Mouse (Mus musculus) spleen, postnatal 14 days (tissue): ENCODE data around the gene Neo1.
A peak's percentile ranks its signal among the peaks of the same experiment; 100 is the strongest.
"Not testable (repeated sequence)": the region's sequence is repeated elsewhere in the genome, so short reads cannot be mapped to it uniquely, and the experiment has no call there.

Experiments used
- DNase-seq, 2 experiments: peaks; one replicate each; pipeline ENCODE4 v3.0.0; 2021 to 2022; ENCODE audit warnings: low spot score in 2 of 2

The Neo1 gene

DNA sequence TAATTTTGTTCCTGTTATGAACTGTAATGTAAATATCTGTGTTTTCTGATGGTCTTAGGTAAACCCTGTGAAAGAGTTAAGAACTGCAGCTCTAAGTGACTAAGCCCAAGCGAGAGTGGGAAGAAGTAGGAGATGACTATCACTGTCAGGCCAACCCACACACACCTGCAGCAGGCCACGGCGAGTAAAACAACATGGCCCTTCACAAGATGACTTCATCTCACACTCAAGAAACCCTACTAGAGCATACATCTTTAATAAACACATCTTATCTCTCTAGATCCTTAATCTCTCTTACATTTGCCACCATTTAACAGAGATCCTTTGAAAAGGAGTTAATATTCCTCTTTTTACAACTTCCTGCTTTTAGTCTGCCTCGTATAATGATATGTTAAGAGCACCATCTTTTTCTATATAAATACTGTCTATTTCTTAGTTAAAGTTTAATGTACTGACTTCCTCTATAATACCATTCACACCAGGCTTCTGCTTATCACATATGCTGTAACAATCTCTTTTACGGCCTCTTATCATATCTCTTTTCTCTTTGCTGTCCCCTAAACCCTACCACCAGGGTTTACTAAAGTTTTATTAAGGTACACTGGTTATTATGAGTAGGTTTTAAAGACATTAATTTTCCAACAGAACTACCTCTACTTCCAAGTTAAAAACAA lies 46.8 kb downstream of the Neo1 start:
- no peak for DNase-seq

- no peak for DNase-seq
These were observed 57.2 kb downstream of the Neo1 start for GRCm38 (mm10) chr9:58979034-58979433.

DNA sequence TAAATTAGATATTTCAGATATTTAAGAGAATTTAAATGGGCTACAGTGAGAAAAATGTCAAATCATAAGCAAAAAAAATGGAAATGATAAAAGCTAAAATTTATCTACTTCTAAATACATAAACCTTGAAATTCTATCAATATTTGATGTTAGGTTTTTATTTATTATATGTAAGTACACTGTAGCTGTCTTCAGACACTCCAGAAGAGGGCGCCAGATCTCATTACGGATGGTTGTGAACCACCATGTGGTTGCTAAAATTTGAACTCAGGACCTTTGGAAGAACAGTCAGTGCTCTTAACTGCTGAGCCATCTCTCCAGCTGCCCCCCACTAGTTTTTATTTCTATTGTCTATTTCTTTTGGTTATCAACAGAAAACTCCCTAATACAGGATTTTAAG lies 65.1 kb downstream of the Neo1 start:
- not testable (repeated sequence) for DNase-seq

GRCm38 (mm10) chr9:58967371-58967770 lies 68.9 kb downstream of the Neo1 start:
- no peak for DNase-seq

- no peak for DNase-seq
These were observed 80.7 kb downstream of the Neo1 start for GRCm38 (mm10) chr9:58955507-58955906.

DNA sequence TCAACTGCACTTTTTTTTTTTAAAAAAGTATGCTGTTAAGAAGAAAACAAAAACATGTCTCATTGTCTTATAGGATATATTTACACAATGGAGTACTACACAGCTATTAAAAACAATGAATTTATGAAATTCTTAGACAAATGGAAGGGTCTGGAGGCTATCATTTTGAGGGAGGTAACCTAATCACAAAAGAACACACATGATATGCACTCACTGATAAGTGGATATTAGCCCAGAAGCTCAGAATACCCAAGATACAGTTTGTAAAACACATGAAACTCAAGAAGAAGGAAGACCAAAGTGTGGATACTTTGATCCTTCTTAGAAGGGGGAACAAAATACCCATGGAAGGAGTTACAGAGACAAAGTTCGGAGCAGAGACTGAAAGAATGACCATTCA lies 90.3 kb downstream of the Neo1 start:
- DNase-seq: not testable (repeated sequence)

- DNase-seq: no peak
These were observed 101.5 kb downstream of the Neo1 start for GRCm38 (mm10) chr9:58934776-58935175.

GRCm38 (mm10) chr9:58928103-58928502 lies 108.1 kb downstream of the Neo1 start:
- DNase-seq: peak in 1 of 2 experiments; percentile 6

GRCm38 (mm10) chr9:58902869-58903585 lies 133.2 kb downstream of the Neo1 start:
- DNase-seq: peak in 1 of 2 experiments; percentile 32

GRCm38 (mm10) chr9:58899602-58900001 lies 136.6 kb downstream of the Neo1 start:
- no peak for DNase-seq

- no peak for DNase-seq
These were observed 144.2 kb downstream of the Neo1 start for GRCm38 (mm10) chr9:58891840-58892640.

GRCm38 (mm10) chr9:58890893-58891292 lies 145.3 kb downstream of the Neo1 start:
- DNase-seq: no peak

- no peak for DNase-seq
These were observed 146.3 kb downstream of the Neo1 start for GRCm38 (mm10) chr9:58889782-58890448.

GRCm38 (mm10) chr9:58882686-58883085 lies 153.6 kb downstream of the Neo1 start:
- DNase-seq: no peak

DNA sequence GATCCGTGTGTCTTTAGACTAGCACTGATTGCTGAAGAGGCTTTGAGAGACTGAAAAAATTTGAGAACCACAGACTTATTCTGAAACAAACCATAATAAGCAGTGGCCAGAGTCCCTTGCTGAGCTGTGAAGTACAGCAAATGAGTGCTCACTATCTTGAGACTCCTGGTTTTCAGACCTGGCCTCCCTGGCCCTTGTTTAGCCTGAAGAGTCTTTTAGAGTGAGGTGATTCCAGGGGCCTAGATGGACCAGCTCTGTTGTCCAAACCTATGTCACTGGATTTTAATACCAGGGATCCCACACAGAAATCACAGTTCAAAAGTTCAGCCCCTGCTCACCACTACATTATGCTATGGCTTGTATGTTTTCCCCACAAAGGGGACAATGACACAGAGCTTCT lies 156.4 kb downstream of the Neo1 start:
- no peak for DNase-seq

DNA sequence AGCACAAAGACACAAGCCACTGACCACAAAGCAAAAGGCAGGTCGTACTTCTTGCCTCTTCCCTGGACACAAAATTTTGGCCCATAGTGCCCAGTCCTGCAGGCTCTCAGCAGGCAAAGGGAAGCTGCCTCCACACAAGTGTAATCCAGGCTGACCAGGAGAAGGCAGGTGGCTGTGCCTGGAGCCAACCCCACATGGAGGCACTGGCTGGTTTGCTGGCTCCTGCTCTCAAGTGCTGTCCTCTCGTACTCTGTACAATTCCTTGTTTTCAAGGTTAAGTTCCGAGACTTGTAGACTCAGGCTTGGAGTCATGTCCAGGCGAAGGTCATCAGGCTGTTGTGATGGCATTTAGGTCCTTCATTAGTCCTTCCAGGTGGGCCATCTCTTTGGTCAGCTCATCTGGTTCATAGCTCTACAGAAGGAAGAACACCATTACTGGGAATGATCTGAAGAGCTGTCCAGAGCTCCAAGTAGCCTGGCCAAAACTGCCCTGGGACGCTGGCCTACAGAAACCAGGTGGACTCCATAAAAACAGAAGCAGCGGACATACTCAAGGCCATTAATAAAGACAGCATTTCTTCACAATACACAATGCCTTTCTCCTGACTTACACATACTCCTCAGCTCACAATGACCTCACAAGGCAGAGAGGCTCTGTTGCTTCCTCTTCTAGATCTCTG lies 159.2 kb downstream of the Neo1 start:
- DNase-seq: no peak

DNA sequence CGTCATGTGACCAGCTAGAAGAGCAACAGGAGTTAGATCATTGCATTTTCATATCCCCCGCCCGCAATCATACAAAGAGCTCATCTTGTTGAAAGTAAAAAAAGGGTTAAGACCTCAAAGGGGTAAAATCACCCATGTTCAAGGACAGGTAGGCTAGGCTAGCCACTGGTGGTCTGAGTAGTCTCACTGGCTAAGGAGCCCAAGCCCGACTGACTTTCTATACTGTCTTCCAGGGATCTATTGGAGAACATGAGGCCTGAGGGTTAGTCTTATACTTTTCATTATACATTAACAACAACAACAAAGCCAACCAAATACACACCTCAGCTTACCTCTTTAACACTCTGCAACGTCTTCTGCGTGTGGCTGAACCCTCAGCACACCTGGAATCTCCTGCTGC lies 160.8 kb downstream of the Neo1 start:
- no peak for DNase-seq

GRCm38 (mm10) chr9:58874354-58874753 lies 161.9 kb downstream of the Neo1 start:
- no peak for DNase-seq

- DNase-seq: no peak
These were observed 162.5 kb downstream of the Neo1 start for GRCm38 (mm10) chr9:58873541-58874324.

DNA sequence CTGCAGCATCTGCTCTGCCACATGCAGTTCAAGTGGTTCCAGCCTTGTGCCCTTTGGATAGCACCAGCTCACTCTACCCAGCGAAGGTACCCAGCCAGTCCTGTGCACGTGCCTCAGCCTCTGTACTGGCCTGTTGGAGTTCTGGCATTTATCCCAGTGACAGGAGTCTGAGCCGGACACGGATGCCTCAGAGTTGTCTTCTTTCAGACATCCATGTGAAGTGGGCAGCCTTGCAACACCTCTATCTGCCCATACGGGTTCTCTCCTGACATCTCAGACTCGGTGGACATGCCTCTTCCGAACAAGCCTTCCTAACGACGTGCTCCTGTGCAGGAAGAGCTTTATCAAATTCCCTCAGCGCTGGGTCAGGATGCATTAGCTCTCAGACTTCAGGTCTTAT lies 165.1 kb downstream of the Neo1 start:
- no peak for DNase-seq

- no peak for DNase-seq
These were observed 172.4 kb downstream of the Neo1 start for GRCm38 (mm10) chr9:58863826-58864225.
